Mouse (Mus musculus) hindbrain, embryonic 16.5 days (tissue): ENCODE results near the gene Enox1. TPM values are rescaled to one million over a fixed set of nuclear protein-coding genes. Genes with fewer than 3 reads are reported as not detected.

Experiments used
- ATAC-seq: fragments of 200-750 bp; cut with Nextera tagmentation; 2 replicates; pipeline ENCODE4 v1.8.0; 2017; ENCODE audit warnings: moderate TSS enrichment, moderate library complexity
- H3K27ac ChIP-seq: fragments of 300-500 bp; sonication (generic); 2 replicates; pipeline ENCODE4 v1.5.1; 2014; ENCODE audit warnings: low read depth, mild to moderate bottlenecking, control low read depth, low read length, moderate library complexity
- H3K27me3 ChIP-seq: fragments of 300-500 bp; sonication (generic); replicated peaks from 2 replicates; pipeline ENCODE4 v1.6.1; 2014; ENCODE audit warnings: low read length; ENCODE audit not compliant: control insufficient read depth, insufficient read depth
- H3K36me3 ChIP-seq: fragments of 300-500 bp; sonication (generic); 2 replicates; pipeline ENCODE4 v1.6.1; 2014; ENCODE audit warnings: mild to moderate bottlenecking, low read length, moderate library complexity, mixed read lengths; ENCODE audit not compliant: control insufficient read depth, insufficient read depth
- H3K4me1 ChIP-seq: fragments of 300-500 bp; sonication (generic); 2 replicates; pipeline ENCODE4 v1.6.1; 2014; ENCODE audit warnings: low read depth, low read length; ENCODE audit not compliant: control insufficient read depth, insufficient read depth
- H3K4me2 ChIP-seq: fragments of 300-500 bp; sonication (generic); 2 replicates; pipeline ENCODE4 v1.6.1; 2014; ENCODE audit warnings: mild to moderate bottlenecking, low read length, control low read depth, moderate library complexity
- H3K4me3 ChIP-seq: fragments of 300-500 bp; sonication (generic); 2 replicates; pipeline ENCODE4 v1.5.1; 2014; ENCODE audit warnings: mild to moderate bottlenecking, low read length, control low read depth, moderate library complexity
- H3K9ac ChIP-seq: fragments of 300-500 bp; sonication (generic); 2 replicates; pipeline ENCODE4 v1.6.1; 2014; ENCODE audit warnings: low read depth, mild to moderate bottlenecking, control low read depth, low read length, moderate library complexity
- H3K9me3 ChIP-seq: fragments of 300-500 bp; sonication (generic); 2 replicates; pipeline ENCODE4 v1.6.1; 2014; ENCODE audit warnings: mild to moderate bottlenecking, low read length, moderate library complexity; ENCODE audit not compliant: control insufficient read depth
- WGBS: fragments of 180-500 bp; shearing (Covaris S2); extraction: QIAGEN DNeasy Blood & Tissue Kit; methylation state at CpG from one replicate; pipeline ENCODE4 v1.1.7; 2014; 5-methylcytosine and 5-hydroxymethylcytosine counted together
- polyA plus RNA-seq: library from polyadenylated mRNA; unstranded; fragments of >200 nt; fragmentation: Nextera tagmentation; extraction: Ambion mirVana; gene quantifications from 2 replicates; pipeline ENCODE4 v1.2.1, GENCODE M21; 2015

The Enox1 gene
- polyA plus RNA-seq, 1 experiment from 2014 or later = 35.7 TPM

GRCm38 (mm10) chr14:77639586-77639985 lies 483.0 kb downstream of the Enox1 start:
- peaks cover 8% of the 10 kb centered on the region for H3K4me1 ChIP-seq
- H3K9ac ChIP-seq = no peak overlapping the region
- H3K27ac ChIP-seq = peak overlapping the region; percentile 20; the same call in 1 of the 2 replicates
- no peak overlapping the region for H3K4me2 ChIP-seq
- H3K9me3 ChIP-seq = no peaks in the 10 kb centered on the region
- WGBS = 49% methylated on average over 2 of the region's 2 CpGs
- ATAC-seq = peak; percentile 86
- H3K4me3 ChIP-seq = no peak overlapping the region
- H3K36me3 ChIP-seq = no peaks in the 10 kb centered on the region
- H3K27me3 ChIP-seq = no peaks in the 10 kb centered on the region

- Histone ChIP-seq H3K9ac (no peak overlapping the region), H3K27ac (no peak overlapping the region), H3K4me2 (no peak overlapping the region), H3K27me3 (no peaks in the 10 kb centered on the region), H3K4me3 (no peak overlapping the region), H3K4me1 (peaks cover 3% of the 10 kb centered on the region), H3K36me3 (no peaks in the 10 kb centered on the region), H3K9me3 (no peaks in the 10 kb centered on the region)
- 64% methylated on average over 6 of the region's 6 CpGs for WGBS
- no peak for ATAC-seq
These were observed 485.8 kb downstream of the Enox1 start for GRCm38 (mm10) chr14:77642314-77642713.

- H3K9ac ChIP-seq = no peak overlapping the region
- H3K4me3 ChIP-seq = no peak overlapping the region
- no peaks in the 10 kb centered on the region for H3K9me3 ChIP-seq
- ATAC-seq = no peak
- no peak overlapping the region for H3K4me2 ChIP-seq
- WGBS = 91% methylated on average over 2 of the region's 2 CpGs
- H3K27ac ChIP-seq = no peak overlapping the region
- no peaks in the 10 kb centered on the region for H3K36me3 ChIP-seq
- no peaks in the 10 kb centered on the region for H3K27me3 ChIP-seq
- H3K4me1 ChIP-seq = no peaks in the 10 kb centered on the region; the same call in none of the 2 replicates
These were observed 489.6 kb downstream of the Enox1 start for GRCm38 (mm10) chr14:77646196-77646595.

GRCm38 (mm10) chr14:77647017-77647416 lies 490.5 kb downstream of the Enox1 start:
- H3K4me2 ChIP-seq = no peak overlapping the region
- no peaks in the 10 kb centered on the region for H3K9me3 ChIP-seq
- WGBS = 96% methylated on average over 6 of the region's 6 CpGs
- no peak for ATAC-seq
- H3K4me3 ChIP-seq = no peak overlapping the region
- no peak overlapping the region for H3K27ac ChIP-seq
- no peaks in the 10 kb centered on the region; the same call in 1 of the 2 replicates for H3K4me1 ChIP-seq
- H3K36me3 ChIP-seq = no peaks in the 10 kb centered on the region
- no peak overlapping the region for H3K9ac ChIP-seq
- H3K27me3 ChIP-seq = no peaks in the 10 kb centered on the region

GRCm38 (mm10) chr14:77648305-77648704 lies 491.7 kb downstream of the Enox1 start:
- Histone ChIP-seq H3K9me3 (no peaks in the 10 kb centered on the region), H3K36me3 (no peaks in the 10 kb centered on the region), H3K4me2 (no peak overlapping the region), H3K4me3 (no peak overlapping the region), H3K27ac (no peak overlapping the region), H3K4me1 (no peaks in the 10 kb centered on the region), H3K27me3 (no peaks in the 10 kb centered on the region), H3K9ac (no peak overlapping the region)
- ATAC-seq = no peak
- 65% methylated on average over 8 of the region's 8 CpGs for WGBS

GRCm38 (mm10) chr14:77658739-77659138 lies 502.2 kb downstream of the Enox1 start:
- ATAC-seq = no peak
- Histone ChIP-seq H3K27ac (no peak overlapping the region), H3K4me2 (no peak overlapping the region), H3K36me3 (0 out of 2 replicates have a peak, but pooled peaks cover 3% of the 10 kb centered on the region), H3K27me3 (no peaks in the 10 kb centered on the region), H3K9ac (no peak overlapping the region), H3K4me1 (peaks cover 3% of the 10 kb centered on the region), H3K9me3 (no peaks in the 10 kb centered on the region; the same call in 1 of the 2 replicates), H3K4me3 (no peak overlapping the region)
- WGBS = 51% methylated on average over 4 of the region's 4 CpGs

- H3K36me3 ChIP-seq = no peaks in the 10 kb centered on the region; the same call in 1 of the 2 replicates
- H3K27ac ChIP-seq = no peak overlapping the region
- no peaks in the 10 kb centered on the region for H3K27me3 ChIP-seq
- no peak overlapping the region for H3K4me3 ChIP-seq
- H3K4me2 ChIP-seq = no peak overlapping the region
- 79% methylated on average over 7 of the region's 7 CpGs for WGBS
- no peaks in the 10 kb centered on the region for H3K9me3 ChIP-seq
- peaks cover 3% of the 10 kb centered on the region for H3K4me1 ChIP-seq
- no peak for ATAC-seq
- H3K9ac ChIP-seq = no peak overlapping the region
These were observed 505.7 kb downstream of the Enox1 start for GRCm38 (mm10) chr14:77662273-77662672.

- no peak overlapping the region for H3K4me2 ChIP-seq
- H3K27ac ChIP-seq = no peak overlapping the region
- no peaks in the 10 kb centered on the region; the same call in 1 of the 2 replicates for H3K36me3 ChIP-seq
- no peaks in the 10 kb centered on the region for H3K9me3 ChIP-seq
- H3K4me1 ChIP-seq = peaks cover 3% of the 10 kb centered on the region
- no peak for ATAC-seq
- no peak overlapping the region for H3K4me3 ChIP-seq
- H3K27me3 ChIP-seq = no peaks in the 10 kb centered on the region
- 71% methylated on average over 8 of the region's 8 CpGs for WGBS
- H3K9ac ChIP-seq = no peak overlapping the region
These were observed 506.4 kb downstream of the Enox1 start for GRCm38 (mm10) chr14:77662994-77663393.

GRCm38 (mm10) chr14:77668096-77668495 lies 511.5 kb downstream of the Enox1 start:
- no peaks in the 10 kb centered on the region; the same call in 1 of the 2 replicates for H3K36me3 ChIP-seq
- ATAC-seq = no peak
- H3K4me2 ChIP-seq = no peak overlapping the region
- no peaks in the 10 kb centered on the region for H3K27me3 ChIP-seq
- no peak overlapping the region for H3K4me3 ChIP-seq
- no peaks in the 10 kb centered on the region for H3K9me3 ChIP-seq
- 31% methylated on average over 3 of the region's 3 CpGs for WGBS
- H3K9ac ChIP-seq = no peak overlapping the region
- H3K4me1 ChIP-seq = peaks cover 5% of the 10 kb centered on the region
- no peak overlapping the region for H3K27ac ChIP-seq

- Histone ChIP-seq H3K27ac (no peak overlapping the region), H3K9ac (no peak overlapping the region), H3K9me3 (no peaks in the 10 kb centered on the region), H3K27me3 (no peaks in the 10 kb centered on the region), H3K4me3 (no peak overlapping the region), H3K4me1 (peaks cover 6% of the 10 kb centered on the region; the same call in 1 of the 2 replicates), H3K4me2 (no peak overlapping the region), H3K36me3 (no peaks in the 10 kb centered on the region; the same call in 1 of the 2 replicates)
- ATAC-seq = no peak
- WGBS = 66% methylated on average over 7 of the region's 7 CpGs
These were observed 512.9 kb downstream of the Enox1 start for GRCm38 (mm10) chr14:77669494-77669893.
